14 mouse cellular contexts compared by ENCODE assay signal in genomic region chr10:61369755-61370154, GRCm38 (mm10). TPM values are rescaled to one million over a fixed set of nuclear protein-coding genes. Genes with fewer than 3 reads are reported as not detected.
DNase-seq lines count a peak whose midpoint lies in the region; ATAC-seq and TF ChIP-seq lines count a peak whose summit lies in the region.
"Had no signal": no experiment of that assay in that cellular context is flagged by ENCODE, and none has a peak within 500 bp of the region (broad histone marks: within the 10 kb centered on the region; RNA-seq: fewer than 3 reads in every experiment).

No protein-coding gene starts in this region.

- H3K27me3 ChIP-seq in intestine, embryonic 16.5 days (replicated peaks; ENCODE audit: control insufficient read depth, insufficient read depth, low read length), result no peaks in the 10 kb centered on the region
- H3K27me3 ChIP-seq in intestine, postnatal 0 days (replicated peaks; ENCODE audit: control insufficient read depth, insufficient read depth, low read length), result no peaks in the 10 kb centered on the region
- H3K27me3 ChIP-seq in lung, embryonic 15.5 days, result no peaks in the 10 kb centered on the region
- no peaks in the 10 kb centered on the region for H3K27me3 ChIP-seq in limb, embryonic 12.5 days
- H3K27me3 ChIP-seq: liver, embryonic 12.5 days had no signal

- peaks cover 19% of the 10 kb centered on the region for H3K4me1 ChIP-seq in intestine, embryonic 16.5 days (ENCODE audit: control insufficient read depth, insufficient read depth, low read length)
- H3K4me1 ChIP-seq in intestine, postnatal 0 days (replicated peaks; ENCODE audit: control insufficient read depth, insufficient read depth, low read length), result no peaks in the 10 kb centered on the region
- peaks cover 70% of the 10 kb centered on the region for H3K4me1 ChIP-seq in lung, embryonic 15.5 days
- H3K4me1 ChIP-seq in limb, embryonic 12.5 days (replicated peaks), result peaks cover 41% of the 10 kb centered on the region

- DNase-seq in gastrocnemius, postnatal 25 days, result peak; percentile 47
- no peak for DNase-seq in gastrocnemius, adult 18-20 months (ENCODE audit: low spot score)
- no peak for DNase-seq in lung, postnatal 14 days
- no peak for DNase-seq in layer of hippocampus, postnatal 10 days (ENCODE audit: low spot score in 2 of 2)
- DNase-seq: cerebellum, postnatal 25 days; thymus, postnatal 36 days had no signal

- 0 out of 2 replicates have a peak overlapping the region, but pooled peaks have one; percentile 19 for H3K27ac ChIP-seq in intestine, embryonic 16.5 days (ENCODE audit: low read length)
- no peak overlapping the region for H3K27ac ChIP-seq in intestine, postnatal 0 days (ENCODE audit: low read depth, low read length)
- H3K27ac ChIP-seq in lung, embryonic 15.5 days, result peak overlapping the region; percentile 71
- peak overlapping the region; percentile 82 for H3K27ac ChIP-seq in limb, embryonic 12.5 days
- H3K27ac ChIP-seq: liver, embryonic 12.5 days had no signal

- no peak for TF ChIP-seq CTCF in intestine, postnatal 0 days (IDR thresholded peaks at IDR 0.05; ENCODE audit: low read depth)

- no peaks in the 10 kb centered on the region for H3K9me3 ChIP-seq in intestine, embryonic 16.5 days (ENCODE audit: control insufficient read depth, low read length)
- no peaks in the 10 kb centered on the region for H3K9me3 ChIP-seq in intestine, postnatal 0 days (ENCODE audit: control insufficient read depth)
- no peaks in the 10 kb centered on the region for H3K9me3 ChIP-seq in lung, embryonic 15.5 days
- no peaks in the 10 kb centered on the region for H3K9me3 ChIP-seq in limb, embryonic 12.5 days
- H3K9me3 ChIP-seq: liver, embryonic 12.5 days had no signal

- no peak overlapping the region for H3K4me2 ChIP-seq in intestine, embryonic 16.5 days (ENCODE audit: low read depth, low read length)
- H3K4me2 ChIP-seq in intestine, postnatal 0 days (replicated peaks; ENCODE audit: low read depth), result no peak overlapping the region
- no peak overlapping the region for H3K4me2 ChIP-seq in lung, embryonic 15.5 days
- H3K4me2 ChIP-seq in limb, embryonic 12.5 days, result no peak overlapping the region
- H3K4me2 ChIP-seq: liver, embryonic 12.5 days had no signal

- WGBS in intestine, embryonic 16.5 days, result 57% methylated on average over 5 of the region's 5 CpGs
- WGBS in intestine, postnatal 0 days, result 69% methylated on average over 5 of the region's 5 CpGs
- WGBS in lung, embryonic 15.5 days, result 49% methylated on average over 5 of the region's 5 CpGs
- whole genome bisulfite sequencing in limb, embryonic 12.5 days, result 45% methylated on average over 5 of the region's 5 CpGs

- H3K9ac ChIP-seq in intestine, embryonic 16.5 days (ENCODE audit: low read depth, low read length), result no peak overlapping the region
- H3K9ac ChIP-seq in intestine, postnatal 0 days (ENCODE audit: low read depth, low read length), result no peak overlapping the region
- H3K9ac ChIP-seq in lung, embryonic 15.5 days, result no peak overlapping the region
- no peak overlapping the region for H3K9ac ChIP-seq in limb, embryonic 12.5 days (replicated peaks)
- H3K9ac ChIP-seq: liver, embryonic 12.5 days had no signal

- no peaks in the 10 kb centered on the region for H3K36me3 ChIP-seq in intestine, embryonic 16.5 days (ENCODE audit: control insufficient read depth, insufficient read depth, low read length)
- H3K36me3 ChIP-seq in intestine, postnatal 0 days (ENCODE audit: control insufficient read depth, insufficient read depth), result no peaks in the 10 kb centered on the region
- H3K36me3 ChIP-seq in lung, embryonic 15.5 days, result no peaks in the 10 kb centered on the region; the same call in 1 of the 2 replicates
- H3K36me3 ChIP-seq in limb, embryonic 12.5 days, result no peaks in the 10 kb centered on the region
- H3K36me3 ChIP-seq: liver, embryonic 12.5 days had no signal

- H3K4me3 ChIP-seq in intestine, embryonic 16.5 days (ENCODE audit: low read length), result no peak overlapping the region
- no peak overlapping the region for H3K4me3 ChIP-seq in intestine, postnatal 0 days (ENCODE audit: low read depth, low read length)
- no peak overlapping the region for H3K4me3 ChIP-seq in lung, embryonic 15.5 days
- no peak overlapping the region for H3K4me3 ChIP-seq in limb, embryonic 12.5 days (replicated peaks)
- H3K4me3 ChIP-seq: liver, embryonic 12.5 days had no signal

- no peak for ATAC-seq in intestine, embryonic 16.5 days
- no peak for ATAC-seq in intestine, postnatal 0 days
- ATAC-seq in lung, embryonic 15.5 days (ENCODE audit: borderline replicate concordance, extremely low read depth, low FRiP score, low TSS enrichment), result no peak
- ATAC-seq in limb, embryonic 12.5 days (ENCODE audit: insufficient number of reproducible peaks, insufficient read depth, low FRiP score, low TSS enrichment, low read depth), result no peak
- ATAC-seq: forebrain, embryonic 16.5 days; liver, embryonic 12.5 days had no signal

RNA-seq across cellular contexts. Expression of gene Pald1, which starts 13.6 kb away (rescaled TPM):
- total RNA-seq in gastrocnemius, postnatal 25 days (2021), result 1 to 10 TPM; 3.8 to 9.8 TPM
- total RNA-seq in gastrocnemius, adult 18-20 months (2021), result 1 to 10 TPM; 5.1 to 6.3 TPM
- polyA plus RNA-seq in intestine, embryonic 16.5 days (2015; fragmentation: Nextera tagmentation; extraction: Ambion mirVana), result 13.2 and 15.0 TPM in 2 replicates
- polyA plus RNA-seq in intestine, postnatal 0 days (2015; fragmentation: Nextera tagmentation; extraction: Ambion mirVana), result 4.1 and 4.4 TPM in 2 replicates
- 47.5 and 48.1 TPM in 2 replicates for polyA plus RNA-seq in lung, embryonic 15.5 days (2015; fragmentation: Nextera tagmentation; extraction: Ambion mirVana)
- polyA plus RNA-seq in limb, embryonic 12.5 days (2016; fragmentation: Nextera tagmentation; extraction: Ambion mirVana), result 25.3 and 25.8 TPM in 2 replicates
- total RNA-seq in layer of hippocampus, postnatal 10 days (2021), result 10 to 100 TPM; 20.3 to 20.6 TPM
- total RNA-seq: granulocyte monocyte progenitor cell, adult 5-6 weeks had no signal

RNA-seq across cellular contexts. Expression of gene Nodal, which starts 48.0 kb away (rescaled TPM):
- total RNA-seq in gastrocnemius, postnatal 25 days (2021), result not detected
- under 1 TPM; 0.09 to 0.11 TPM for total RNA-seq in gastrocnemius, adult 18-20 months (2021)
- polyA plus RNA-seq in intestine, embryonic 16.5 days (2015; fragmentation: Nextera tagmentation; extraction: Ambion mirVana), result 0.15 and 0.16 TPM in 2 replicates
- polyA plus RNA-seq in intestine, postnatal 0 days (2015; fragmentation: Nextera tagmentation; extraction: Ambion mirVana), result 0.10 TPM in 1 of 2 replicates, not detected in the other
- 0.09 TPM in 1 of 2 replicates, not detected in the other for polyA plus RNA-seq in lung, embryonic 15.5 days (2015; fragmentation: Nextera tagmentation; extraction: Ambion mirVana)
- 0.26 TPM in 1 of 2 replicates, not detected in the other for polyA plus RNA-seq in limb, embryonic 12.5 days (2016; fragmentation: Nextera tagmentation; extraction: Ambion mirVana)
- total RNA-seq in layer of hippocampus, postnatal 10 days (2021), result not detected
- total RNA-seq: granulocyte monocyte progenitor cell, adult 5-6 weeks; megakaryocyte, adult 5-6 weeks had no signal
